Mouse (Mus musculus) limb, embryonic 11.5 days (tissue): ENCODE results near the gene Tmem59l. TPM values are rescaled to one million over a fixed set of nuclear protein-coding genes. Genes with fewer than 3 reads are reported as not detected.
A peak's percentile ranks its signal among the peaks of the same experiment; 100 is the strongest.

Experiments used
- ATAC-seq: fragments of 200-750 bp; cut with Nextera tagmentation; 2 replicates; pipeline ENCODE4 v1.8.0; 2017; ENCODE audit warnings: low read depth; ENCODE audit not compliant: insufficient number of reproducible peaks, low FRiP score, low TSS enrichment
- DNase-seq: peaks from one replicate; pipeline ENCODE4 v3.0.0-alpha.2; 2015; ENCODE audit warnings: low spot score
- H3K27ac ChIP-seq: fragments of 300-500 bp; sonication (generic); replicated peaks from 2 replicates; pipeline ENCODE4 v1.5.1; 2014; ENCODE audit warnings: low read depth, mild to moderate bottlenecking, low read length
- H3K27me3 ChIP-seq: fragments of 300-500 bp; sonication (generic); 2 replicates; pipeline ENCODE4 v1.6.1; 2014; ENCODE audit warnings: mild to moderate bottlenecking, low read length, mixed read lengths; ENCODE audit not compliant: control insufficient read depth, insufficient read depth
- H3K36me3 ChIP-seq: fragments of 300-500 bp; sonication (generic); 2 replicates; pipeline ENCODE4 v1.6.1; 2014; ENCODE audit warnings: mild to moderate bottlenecking, low read length, moderate library complexity, mixed read lengths; ENCODE audit not compliant: control insufficient read depth, insufficient read depth
- H3K4me1 ChIP-seq: fragments of 300-500 bp; sonication (generic); 2 replicates; pipeline ENCODE4 v1.6.1; 2014; ENCODE audit warnings: low read length, mixed read lengths; ENCODE audit not compliant: control insufficient read depth, insufficient read depth
- H3K4me2 ChIP-seq: fragments of 300-500 bp; sonication (generic); 2 replicates; pipeline ENCODE4 v1.6.1; 2014; ENCODE audit warnings: low read depth, mild to moderate bottlenecking, moderate library complexity; ENCODE audit not compliant: severe bottlenecking
- H3K4me3 ChIP-seq: fragments of 300-500 bp; sonication (generic); 2 replicates; pipeline ENCODE4 v1.5.1; 2014; ENCODE audit warnings: low read depth, low read length
- H3K9ac ChIP-seq: fragments of 300-500 bp; sonication (generic); 2 replicates; pipeline ENCODE4 v1.6.1; 2014; ENCODE audit warnings: mild to moderate bottlenecking, low read length
- H3K9me3 ChIP-seq: fragments of 300-500 bp; sonication (generic); 2 replicates; pipeline ENCODE4 v1.6.1; 2016; ENCODE audit warnings: low read length; ENCODE audit not compliant: control insufficient read depth
- WGBS: fragments of 180-500 bp; shearing (Covaris S2); extraction: QIAGEN DNeasy Blood & Tissue Kit; methylation state at CpG from one replicate; pipeline ENCODE4 v1.1.7; 2014; 5-methylcytosine and 5-hydroxymethylcytosine counted together
- polyA plus RNA-seq: library from polyadenylated mRNA; unstranded; fragments of >200 nt; fragmentation: Nextera tagmentation; extraction: Ambion mirVana; gene quantifications from 2 replicates; pipeline ENCODE4 v1.2.1, GENCODE M21; 2014

The Tmem59l gene
- polyA plus RNA-seq, 1 experiment from 2014 or later, result 20.0 TPM

GRCm38 (mm10) chr8:70458462-70458861 lies 28.7 kb downstream of the Tmem59l start:
- Histone ChIP-seq H3K4me1 (peaks cover 11% of the 10 kb centered on the region), H3K9me3 (no peaks in the 10 kb centered on the region), H3K36me3 (no peaks in the 10 kb centered on the region), H3K4me3 (no peak overlapping the region), H3K9ac (no peak overlapping the region), H3K27ac (no peak overlapping the region), H3K27me3 (no peaks in the 10 kb centered on the region), H3K4me2 (no peak overlapping the region)
- no peak for ATAC-seq
- DNase-seq, result no peak
- 83% methylated on average over 3 of the region's 3 CpGs for WGBS

GRCm38 (mm10) chr8:70457882-70458281 lies 29.3 kb downstream of the Tmem59l start:
- no peak overlapping the region for H3K4me2 ChIP-seq
- H3K9me3 ChIP-seq, result no peaks in the 10 kb centered on the region
- H3K4me3 ChIP-seq, result no peak overlapping the region
- WGBS, result 86% methylated on average over 6 of the region's 6 CpGs
- H3K27me3 ChIP-seq, result no peaks in the 10 kb centered on the region
- H3K36me3 ChIP-seq, result no peaks in the 10 kb centered on the region
- H3K9ac ChIP-seq, result no peak overlapping the region
- H3K27ac ChIP-seq, result no peak overlapping the region
- no peak for DNase-seq
- H3K4me1 ChIP-seq, result peaks cover 13% of the 10 kb centered on the region
- ATAC-seq, result no peak

GRCm38 (mm10) chr8:70456996-70457395 lies 30.2 kb downstream of the Tmem59l start:
- DNase-seq, result no peak
- no peak overlapping the region for H3K27ac ChIP-seq
- no peak overlapping the region for H3K4me3 ChIP-seq
- no peaks in the 10 kb centered on the region for H3K36me3 ChIP-seq
- H3K27me3 ChIP-seq, result peaks cover 3% of the 10 kb centered on the region; the same call in 1 of the 2 replicates
- no peak overlapping the region for H3K9ac ChIP-seq
- H3K9me3 ChIP-seq, result no peaks in the 10 kb centered on the region
- peaks cover 10% of the 10 kb centered on the region for H3K4me1 ChIP-seq
- no peak for ATAC-seq
- no peak overlapping the region for H3K4me2 ChIP-seq
- 94% methylated on average over 1 of the region's 1 CpGs for WGBS

GRCm38 (mm10) chr8:70453852-70454251 lies 33.3 kb downstream of the Tmem59l start:
- H3K4me2 ChIP-seq, result no peak overlapping the region
- H3K4me3 ChIP-seq, result no peak overlapping the region
- no peak overlapping the region for H3K27ac ChIP-seq
- peaks cover 9% of the 10 kb centered on the region for H3K4me1 ChIP-seq
- no peak overlapping the region for H3K9ac ChIP-seq
- DNase-seq, result no peak
- 84% methylated on average over 5 of the region's 5 CpGs for WGBS
- peaks cover 3% of the 10 kb centered on the region; the same call in 1 of the 2 replicates for H3K27me3 ChIP-seq
- no peaks in the 10 kb centered on the region for H3K9me3 ChIP-seq
- no peak for ATAC-seq
- no peaks in the 10 kb centered on the region; the same call in 1 of the 2 replicates for H3K36me3 ChIP-seq

- WGBS, result 59% methylated on average over 52 of the region's 52 CpGs
- DNase-seq (no peak), ATAC-seq (no peak)
- Histone ChIP-seq H3K27me3 (peaks cover 3% of the 10 kb centered on the region; the same call in 1 of the 2 replicates), H3K4me1 (peaks cover 20% of the 10 kb centered on the region), H3K4me3 (no peak overlapping the region), H3K9ac (no peak overlapping the region), H3K36me3 (no peaks in the 10 kb centered on the region; the same call in 1 of the 2 replicates), H3K9me3 (no peaks in the 10 kb centered on the region), H3K4me2 (no peak overlapping the region), H3K27ac (no peak overlapping the region)
Measured at GRCm38 (mm10) chr8:70452196-70452966, 34.8 kb downstream of the Tmem59l start.

GRCm38 (mm10) chr8:70447639-70448420 lies 39.3 kb downstream of the Tmem59l start:
- 0 out of 2 replicates have a peak overlapping the region, but pooled peaks have one; percentile 27 for H3K9ac ChIP-seq
- no peaks in the 10 kb centered on the region for H3K9me3 ChIP-seq
- H3K4me1 ChIP-seq, result peaks cover 18% of the 10 kb centered on the region
- H3K27me3 ChIP-seq, result peaks cover 3% of the 10 kb centered on the region; the same call in 1 of the 2 replicates
- 78% methylated on average over 19 of the region's 19 CpGs for WGBS
- no peak overlapping the region for H3K4me2 ChIP-seq
- 0 out of 2 replicates have a peak overlapping the region, but pooled peaks have one; percentile 14 for H3K27ac ChIP-seq
- H3K4me3 ChIP-seq, result no peak overlapping the region
- no peak for ATAC-seq
- no peaks in the 10 kb centered on the region; the same call in 1 of the 2 replicates for H3K36me3 ChIP-seq
- no peak for DNase-seq

- WGBS, result 63% methylated on average over 1 of the region's 1 CpGs
- Histone ChIP-seq H3K4me1 (peaks cover 18% of the 10 kb centered on the region), H3K9me3 (no peaks in the 10 kb centered on the region), H3K27ac (no peak overlapping the region), H3K36me3 (no peaks in the 10 kb centered on the region), H3K4me3 (no peak overlapping the region), H3K27me3 (no peaks in the 10 kb centered on the region), H3K4me2 (no peak overlapping the region), H3K9ac (no peak overlapping the region)
- no peak for ATAC-seq
- DNase-seq, result no peak
Measured at GRCm38 (mm10) chr8:70445988-70446387, 41.2 kb downstream of the Tmem59l start.

GRCm38 (mm10) chr8:70443326-70443725 lies 43.8 kb downstream of the Tmem59l start:
- no peaks in the 10 kb centered on the region for H3K36me3 ChIP-seq
- ATAC-seq, result no peak
- no peak overlapping the region for H3K27ac ChIP-seq
- 79% methylated on average over 4 of the region's 4 CpGs for WGBS
- H3K4me2 ChIP-seq, result no peak overlapping the region
- no peak overlapping the region for H3K9ac ChIP-seq
- H3K9me3 ChIP-seq, result no peaks in the 10 kb centered on the region
- no peak overlapping the region for H3K4me3 ChIP-seq
- DNase-seq, result no peak
- H3K27me3 ChIP-seq, result no peaks in the 10 kb centered on the region
- peaks cover 13% of the 10 kb centered on the region for H3K4me1 ChIP-seq
